ENCODE assay signal across 13 mouse cellular contexts in the genomic region with DNA sequence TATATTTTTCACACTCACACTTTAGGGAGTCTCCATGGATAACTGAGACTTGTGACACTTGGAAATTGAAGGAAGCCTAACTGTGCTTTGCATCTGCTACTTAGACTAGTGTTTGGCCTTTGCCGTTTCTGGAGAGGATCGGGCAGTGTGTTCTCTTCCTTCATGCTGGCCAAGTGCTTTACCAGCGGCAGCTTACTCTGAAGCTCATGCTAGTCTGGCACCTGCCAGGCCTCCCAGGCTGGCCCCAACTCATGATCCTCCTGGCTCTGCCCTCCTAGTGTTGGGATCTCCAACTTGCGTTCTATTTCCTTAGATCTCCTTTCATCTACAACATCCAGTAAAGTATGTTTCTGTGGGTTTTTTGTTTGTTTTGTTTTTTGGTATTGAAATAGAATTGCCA.
"Had no signal": no experiment of that assay in that cellular context is flagged by ENCODE, and none has a peak within 500 bp of the region (broad histone marks: within the 10 kb centered on the region; RNA-seq: fewer than 3 reads in every experiment).

No protein-coding gene starts in this region.

- H3K27ac ChIP-seq: kidney, postnatal 0 days; limb, embryonic 13.5 days; liver, embryonic 14.5 days; midbrain, embryonic 12.5 days; neural tube, embryonic 13.5 days; stomach, embryonic 15.5 days had no signal

- H3K4me3 ChIP-seq: limb, embryonic 13.5 days; midbrain, embryonic 12.5 days; neural tube, embryonic 13.5 days; stomach, embryonic 15.5 days had no signal

- DNase-seq: kidney, postnatal 36 days; left cerebral cortex, postnatal 4 days; lung, adult 18-20 months; retina, postnatal 1 day; right cerebral cortex, postnatal 4 days; thymus, adult 2 months; thymus, postnatal 25 days had no signal
